Mouse (Mus musculus): ENCODE data around the gene Rgs16. TPM values are rescaled to one million over a fixed set of nuclear protein-coding genes. Genes with fewer than 3 reads are reported as not detected.
"Not testable (repeated sequence)": the region's sequence is repeated elsewhere in the genome, so short reads cannot be mapped to it uniquely, and the experiment has no call there.

Gene Rgs16
- total RNA-seq, 2 experiments from 2014 or later: 0.14 TPM; not detected in 1

DNA sequence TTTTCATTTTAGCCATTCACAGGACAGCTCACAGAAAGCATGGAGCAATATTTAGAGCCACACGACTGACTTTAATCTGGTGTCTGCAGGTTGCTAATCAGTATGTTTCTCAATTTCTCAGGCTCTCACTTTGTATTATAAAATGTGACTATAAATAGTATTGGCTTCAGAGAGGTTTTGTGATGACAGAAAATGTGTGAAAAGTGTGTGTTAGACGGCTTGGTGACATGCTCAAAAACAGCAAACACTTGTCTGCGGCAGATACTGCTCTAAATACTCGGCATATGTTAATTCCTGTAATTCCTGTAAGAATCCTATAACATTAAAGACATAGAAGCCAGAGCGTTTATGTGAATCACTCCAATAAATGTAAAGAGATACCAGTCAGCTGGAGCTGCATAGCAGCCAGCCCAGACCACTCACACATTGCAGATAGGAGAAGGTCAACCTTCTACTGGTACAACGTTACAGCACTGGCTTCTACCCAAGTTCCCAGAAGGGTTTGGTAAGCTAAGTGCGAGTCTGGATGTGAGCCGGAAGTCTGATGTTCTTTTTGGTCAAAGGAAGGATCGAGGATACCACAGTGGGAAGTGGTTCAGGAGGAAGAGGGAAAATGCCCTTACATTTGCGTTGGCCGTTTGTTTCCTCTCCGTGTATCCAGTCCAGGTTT lies 7.8 kb downstream of the Rgs16 start:
- ATAC-seq (replicated peaks; ENCODE audit: low FRiP score, low TSS enrichment, poor library complexity, severe bottlenecking): no peak

DNA sequence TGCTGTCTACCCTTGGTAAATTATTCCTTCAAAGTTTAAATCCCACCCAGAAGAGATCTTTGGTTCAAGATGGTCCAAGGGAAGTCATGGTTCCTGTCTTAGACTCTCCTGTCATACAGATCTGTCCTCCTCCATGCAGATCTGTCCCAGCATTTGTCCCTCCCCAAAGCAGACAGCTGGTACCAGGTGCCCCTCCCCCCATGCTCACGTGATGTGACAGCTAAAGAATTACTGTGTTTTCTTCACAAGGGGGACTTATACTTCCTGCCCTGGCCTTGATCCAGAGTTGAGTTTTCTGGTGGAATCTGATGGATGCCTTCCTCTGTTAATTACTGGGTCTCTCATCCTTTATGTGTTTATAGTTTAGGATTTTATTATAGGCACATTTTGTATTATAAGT lies 8.4 kb downstream of the Rgs16 start:
- ATAC-seq (replicated peaks; ENCODE audit: low FRiP score, low TSS enrichment, poor library complexity, severe bottlenecking): peak; percentile 31

- ATAC-seq (replicated peaks; ENCODE audit: low FRiP score, low TSS enrichment, poor library complexity, severe bottlenecking): peak; percentile 46
Measured at GRCm38 (mm10) chr1:153749211-153749801, 9.2 kb downstream of the Rgs16 start, which contains the start of gene Rnasel. TSS of gene Rnasel (plus strand) at chr1:153749426.

DNA sequence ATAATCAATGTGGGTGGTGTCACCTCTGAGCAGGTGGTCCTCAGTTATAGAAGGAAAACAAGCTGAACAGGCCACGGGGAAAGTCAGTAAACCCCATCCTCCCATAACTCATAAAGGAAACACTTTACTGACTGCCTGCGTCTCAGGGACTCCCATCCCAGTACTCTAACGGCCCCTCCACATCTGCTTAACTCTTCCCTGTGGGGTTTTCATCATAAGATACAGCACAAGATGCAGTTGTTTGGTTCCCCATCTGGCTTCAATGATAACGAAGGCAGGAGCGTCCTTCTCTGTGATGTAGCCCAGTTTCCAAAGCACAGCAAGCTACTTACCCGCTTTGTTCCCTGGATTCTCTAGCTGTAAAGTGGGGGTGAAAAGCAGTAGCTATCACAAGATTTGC lies 9.9 kb downstream of the Rgs16 start:
- peak; percentile 51 for ATAC-seq (replicated peaks; ENCODE audit: low FRiP score, low TSS enrichment, poor library complexity, severe bottlenecking)

DNA sequence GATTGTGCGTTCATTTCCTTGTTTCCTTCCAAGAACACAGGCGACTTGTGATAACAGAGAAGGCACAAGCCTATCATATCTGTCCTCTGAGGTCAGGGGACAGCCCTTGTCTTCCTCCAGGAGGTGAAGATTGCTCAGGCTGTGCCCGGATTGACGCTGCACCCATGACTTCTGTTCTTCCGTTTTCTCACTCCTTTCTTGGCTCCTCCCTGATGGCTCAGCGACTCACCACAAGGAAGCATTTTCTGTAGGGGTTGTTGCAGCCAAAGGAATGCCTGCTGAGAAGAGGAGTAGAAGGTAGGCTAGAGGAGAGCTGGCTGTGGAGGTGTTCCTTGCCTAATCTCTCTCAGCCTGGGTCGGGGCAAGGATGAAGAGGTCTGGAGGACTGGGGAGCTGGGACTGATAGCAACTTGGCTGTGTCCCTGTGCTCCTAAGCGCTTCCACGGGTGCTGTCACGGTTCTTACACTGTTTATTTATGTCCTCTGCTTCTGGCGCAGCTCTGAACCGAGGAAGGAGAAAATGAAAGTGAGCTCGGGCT lies 11.7 kb downstream of the Rgs16 start:
- peak; percentile 72 for ATAC-seq (replicated peaks; ENCODE audit: low FRiP score, low TSS enrichment, poor library complexity, severe bottlenecking)

DNA sequence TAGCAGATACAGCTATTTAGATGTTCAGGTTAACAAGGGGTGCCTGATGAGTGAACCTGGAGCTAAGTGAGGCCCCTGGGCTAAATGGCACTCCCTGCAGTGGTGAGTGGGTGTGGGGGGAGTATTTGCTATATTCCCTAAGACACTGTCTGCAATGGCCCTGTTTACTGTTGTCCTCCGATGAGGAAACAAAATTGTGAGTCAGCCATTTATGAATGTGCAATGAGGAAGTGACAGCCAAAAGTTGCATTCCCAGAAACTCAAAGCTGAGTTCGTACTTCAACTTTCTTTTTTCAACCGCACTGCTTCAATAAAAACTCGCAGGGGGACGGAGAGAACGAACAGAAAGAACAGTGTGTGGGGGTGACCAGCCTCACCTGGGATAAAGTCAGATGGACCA lies 12.4 kb downstream of the Rgs16 start:
- no peak for ATAC-seq (replicated peaks; ENCODE audit: low FRiP score, low TSS enrichment, poor library complexity, severe bottlenecking)

DNA sequence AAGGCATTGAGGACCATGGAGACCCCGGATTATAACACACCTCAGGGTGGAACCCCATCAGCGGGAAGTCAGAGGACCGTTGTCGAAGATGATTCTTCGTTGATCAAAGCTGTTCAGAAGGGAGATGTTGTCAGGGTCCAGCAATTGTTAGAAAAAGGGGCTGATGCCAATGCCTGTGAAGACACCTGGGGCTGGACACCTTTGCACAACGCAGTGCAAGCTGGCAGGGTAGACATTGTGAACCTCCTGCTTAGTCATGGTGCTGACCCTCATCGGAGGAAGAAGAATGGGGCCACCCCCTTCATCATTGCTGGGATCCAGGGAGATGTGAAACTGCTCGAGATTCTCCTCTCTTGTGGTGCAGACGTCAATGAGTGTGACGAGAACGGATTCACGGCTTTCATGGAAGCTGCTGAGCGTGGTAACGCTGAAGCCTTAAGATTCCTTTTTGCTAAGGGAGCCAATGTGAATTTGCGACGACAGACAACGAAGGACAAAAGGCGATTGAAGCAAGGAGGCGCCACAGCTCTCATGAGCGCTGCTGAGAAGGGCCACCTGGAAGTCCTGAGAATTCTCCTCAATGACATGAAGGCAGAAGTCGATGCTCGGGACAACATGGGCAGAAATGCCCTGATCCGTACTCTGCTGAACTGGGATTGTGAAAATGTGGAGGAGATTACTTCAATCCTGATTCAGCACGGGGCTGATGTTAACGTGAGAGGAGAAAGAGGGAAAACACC lies 13.7 kb downstream of the Rgs16 start:
- no peak for ATAC-seq (replicated peaks; ENCODE audit: low FRiP score, low TSS enrichment, poor library complexity, severe bottlenecking)

GRCm38 (mm10) chr1:153764136-153764535 lies 24.0 kb downstream of the Rgs16 start:
- ATAC-seq (replicated peaks; ENCODE audit: low FRiP score, low TSS enrichment, poor library complexity, severe bottlenecking): no peak

DNA sequence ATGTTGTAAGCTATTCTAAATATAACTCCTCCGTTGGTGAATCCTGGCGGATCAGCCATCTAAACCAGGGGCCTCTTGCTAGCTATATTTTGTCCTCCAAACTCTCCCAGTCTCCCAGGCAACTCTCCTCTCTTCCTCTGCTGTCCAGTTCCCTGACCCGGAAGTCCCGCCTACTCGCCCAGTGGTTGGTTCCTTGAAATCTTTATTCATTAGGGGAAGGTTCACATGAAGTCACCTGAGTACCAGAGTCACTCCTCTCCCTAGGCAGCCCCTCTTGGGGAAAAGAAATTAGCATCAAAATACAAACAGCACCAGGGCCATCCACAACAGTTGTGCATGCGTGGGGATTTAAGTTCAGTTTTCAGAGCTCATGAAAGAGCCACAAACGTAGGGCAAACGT lies 26.1 kb downstream of the Rgs16 start:
- ATAC-seq (replicated peaks; ENCODE audit: low FRiP score, low TSS enrichment, poor library complexity, severe bottlenecking): no peak

DNA sequence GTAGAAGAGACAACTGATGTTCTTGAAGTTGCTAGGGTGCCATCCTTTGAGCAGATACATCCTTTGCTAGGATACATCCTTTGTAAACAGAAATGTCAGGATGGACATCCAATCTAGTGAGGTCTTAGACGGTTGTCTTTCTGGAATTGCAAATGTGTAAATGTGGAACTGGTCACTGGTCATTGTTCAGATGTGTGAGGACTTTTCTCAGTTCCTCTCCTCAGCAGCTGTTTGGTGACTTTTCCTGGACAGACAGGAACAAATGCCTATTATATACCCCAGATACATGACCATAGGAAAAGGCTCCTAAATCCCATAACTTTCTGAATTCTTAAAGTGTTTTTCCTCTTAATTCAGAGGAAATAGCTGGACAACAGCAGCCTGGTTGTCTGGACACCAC lies 27.1 kb downstream of the Rgs16 start:
- ATAC-seq (replicated peaks; ENCODE audit: low FRiP score, low TSS enrichment, poor library complexity, severe bottlenecking): no peak

GRCm38 (mm10) chr1:153768465-153768864 lies 28.3 kb downstream of the Rgs16 start:
- no peak for ATAC-seq (replicated peaks; ENCODE audit: low FRiP score, low TSS enrichment, poor library complexity, severe bottlenecking)

DNA sequence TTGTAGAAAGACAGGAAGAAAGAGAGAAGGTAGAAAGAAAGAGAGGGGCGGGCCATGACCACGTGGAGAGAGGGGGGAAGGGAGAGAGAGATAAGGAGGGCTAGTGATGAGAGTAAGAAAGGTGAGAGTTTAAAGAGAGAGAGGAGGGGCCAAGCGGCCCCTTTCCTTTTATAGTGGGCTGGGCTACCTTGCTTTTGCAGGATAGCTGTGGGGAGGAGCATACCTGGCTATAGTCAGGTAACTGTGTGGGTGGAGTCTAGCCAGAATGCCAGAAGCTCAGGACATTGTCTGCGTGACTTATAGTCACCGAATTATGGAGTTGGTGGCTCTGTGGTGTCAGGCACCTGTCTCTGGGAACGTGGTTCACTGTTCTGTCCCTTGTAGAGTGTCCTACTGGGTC lies 29.4 kb downstream of the Rgs16 start:
- ATAC-seq (replicated peaks; ENCODE audit: low FRiP score, low TSS enrichment, poor library complexity, severe bottlenecking): not testable (repeated sequence)

- no peak for ATAC-seq (replicated peaks; ENCODE audit: low FRiP score, low TSS enrichment, poor library complexity, severe bottlenecking)
Measured at GRCm38 (mm10) chr1:153769998-153770775, 30.0 kb downstream of the Rgs16 start.

- no peak for ATAC-seq (replicated peaks; ENCODE audit: low FRiP score, low TSS enrichment, poor library complexity, severe bottlenecking)
Measured at GRCm38 (mm10) chr1:153770776-153771167, 30.6 kb downstream of the Rgs16 start.

DNA sequence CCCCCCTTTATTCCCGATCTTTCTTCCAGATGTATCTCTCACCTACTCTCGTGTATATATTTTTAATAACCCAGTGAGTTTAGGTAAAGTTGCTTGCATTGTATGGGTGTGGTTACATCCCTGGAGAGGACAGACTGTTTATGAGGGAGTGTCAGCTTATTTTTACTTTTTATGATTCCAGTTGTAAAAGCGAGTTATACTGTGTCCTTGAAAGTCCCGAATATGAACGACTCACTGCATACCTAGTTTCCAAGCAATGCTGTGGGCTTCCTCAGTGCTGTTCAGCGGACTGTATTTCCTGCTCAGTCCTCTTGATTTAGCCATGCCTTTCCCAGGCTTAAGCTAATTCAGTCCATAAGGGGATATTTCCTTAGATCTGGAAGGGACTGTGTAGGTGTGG lies 35.0 kb downstream of the Rgs16 start:
- ATAC-seq (replicated peaks; ENCODE audit: low FRiP score, low TSS enrichment, poor library complexity, severe bottlenecking): no peak

- ATAC-seq (replicated peaks; ENCODE audit: low FRiP score, low TSS enrichment, poor library complexity, severe bottlenecking): no peak
Measured at GRCm38 (mm10) chr1:153776257-153776656, 36.1 kb downstream of the Rgs16 start.

DNA sequence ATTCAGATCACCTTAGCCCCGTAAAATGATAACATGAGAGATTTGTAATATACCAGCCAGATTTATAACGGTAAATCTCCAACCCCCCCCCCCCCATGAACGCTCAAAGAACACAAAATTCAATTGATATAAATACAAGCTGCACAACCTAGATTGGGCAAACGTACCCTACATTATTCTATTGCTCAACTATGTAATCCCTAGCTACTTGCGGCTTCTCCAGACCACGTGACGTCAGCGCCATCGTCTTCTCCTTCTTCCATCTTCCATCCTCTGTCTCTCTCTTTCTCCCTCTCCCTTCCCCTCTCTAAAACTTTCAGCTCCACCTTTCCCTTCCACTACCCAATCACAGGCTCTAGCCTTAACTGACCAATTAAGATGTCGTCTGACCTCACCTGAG lies 38.1 kb downstream of the Rgs16 start:
- no peak for ATAC-seq (replicated peaks; ENCODE audit: low FRiP score, low TSS enrichment, poor library complexity, severe bottlenecking)

DNA sequence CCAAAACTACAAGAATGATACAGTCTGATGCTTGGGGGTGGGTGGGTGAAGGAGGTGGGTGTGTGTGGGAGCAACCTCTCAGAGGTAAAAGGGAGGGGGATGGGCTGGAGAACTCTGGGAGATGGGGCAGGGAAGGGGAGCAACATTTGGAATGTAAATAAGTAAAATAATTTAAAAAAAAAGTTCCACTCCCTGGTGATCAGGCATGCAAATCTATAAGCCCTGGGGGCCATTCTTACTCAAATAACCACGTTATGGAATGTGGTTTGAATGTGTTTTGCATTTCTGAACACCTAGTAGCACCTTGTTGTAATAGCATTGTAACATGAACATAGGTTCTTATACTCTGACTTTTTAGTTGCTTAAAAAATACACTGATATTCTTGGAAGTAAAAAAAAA lies 43.2 kb downstream of the Rgs16 start:
- no peak for ATAC-seq (replicated peaks; ENCODE audit: low FRiP score, low TSS enrichment, poor library complexity, severe bottlenecking)

- ATAC-seq (replicated peaks; ENCODE audit: low FRiP score, low TSS enrichment, poor library complexity, severe bottlenecking): no peak
Measured at GRCm38 (mm10) chr1:153785608-153786007, 45.5 kb downstream of the Rgs16 start.

GRCm38 (mm10) chr1:153790708-153791107 lies 50.6 kb downstream of the Rgs16 start:
- ATAC-seq (replicated peaks; ENCODE audit: low FRiP score, low TSS enrichment, poor library complexity, severe bottlenecking): no peak

Data from megakaryocyte-erythroid progenitor cell, adult 5-6 weeks (primary cell).